ENCODE assay signal across 12 mouse cellular contexts in genomic region chr5:90952731-90953481, GRCm38 (mm10). TPM values are rescaled to one million over a fixed set of nuclear protein-coding genes. Genes with fewer than 3 reads are reported as not detected.
A peak's percentile ranks its signal among the peaks of the same experiment; 100 is the strongest.
DNase-seq lines count a peak whose midpoint lies in the region; ATAC-seq and TF ChIP-seq lines count a peak whose summit lies in the region.
"Had no signal": no experiment of that assay in that cellular context is flagged by ENCODE, and none has a peak within 500 bp of the region (broad histone marks: within the 10 kb centered on the region; RNA-seq: fewer than 3 reads in every experiment).

No protein-coding gene starts in this region.

- no peak for DNase-seq in heart, postnatal 0 days (ENCODE audit: low spot score)
- no peak for DNase-seq in heart, adult 9 months (ENCODE audit: low spot score in 2 of 2)
- DNase-seq in midbrain, embryonic 14.5 days = peak; percentile 47
- no peak for DNase-seq in midbrain, embryonic 10.5 days (ENCODE audit: low spot score)
- DNase-seq in brain, embryonic 14.5 days (ENCODE audit: low read depth) = peak; percentile 37
- no peak for DNase-seq in adrenal gland, adult 8-10 months
- DNase-seq in urinary bladder, postnatal 36 days (ENCODE audit: low spot score in 2 of 2) = no peak
- no peak for DNase-seq in urinary bladder, postnatal 25 days (ENCODE audit: low spot score)
- DNase-seq: cerebellum, adult 11-12 months had no signal

- WGBS in heart, postnatal 0 days = 72% methylated on average over 8 of the region's 8 CpGs
- 85% methylated on average over 8 of the region's 8 CpGs for WGBS in midbrain, embryonic 14.5 days
- WGBS in midbrain, embryonic 10.5 days = 87% methylated on average over 8 of the region's 8 CpGs

- H3K27ac ChIP-seq in heart, postnatal 0 days (ENCODE audit: low read depth) = no peak overlapping the region
- H3K27ac ChIP-seq in midbrain, embryonic 14.5 days (replicated peaks; ENCODE audit: low read depth, low read length) = no peak overlapping the region
- no peak overlapping the region for H3K27ac ChIP-seq in midbrain, embryonic 10.5 days (replicated peaks)
- H3K27ac ChIP-seq: lung, embryonic 15.5 days had no signal

- H3K27me3 ChIP-seq in heart, postnatal 0 days (ENCODE audit: control insufficient read depth, insufficient read depth, low read length) = no peaks in the 10 kb centered on the region
- H3K27me3 ChIP-seq in midbrain, embryonic 14.5 days (ENCODE audit: control insufficient read depth, insufficient read depth, low read length) = no peaks in the 10 kb centered on the region
- H3K27me3 ChIP-seq in midbrain, embryonic 10.5 days (ENCODE audit: low read depth, poor library complexity, severe bottlenecking) = no peaks in the 10 kb centered on the region
- H3K27me3 ChIP-seq: lung, embryonic 15.5 days had no signal

- no peaks in the 10 kb centered on the region for H3K36me3 ChIP-seq in heart, postnatal 0 days (replicated peaks; ENCODE audit: control insufficient read depth, insufficient read depth, low read length)
- peaks cover 9% of the 10 kb centered on the region; the same call in 1 of the 2 replicates for H3K36me3 ChIP-seq in midbrain, embryonic 14.5 days (ENCODE audit: control insufficient read depth, insufficient read depth, low read length)
- H3K36me3 ChIP-seq in midbrain, embryonic 10.5 days = 0 out of 2 replicates have a peak, but pooled peaks cover 4% of the 10 kb centered on the region
- H3K36me3 ChIP-seq: lung, embryonic 15.5 days had no signal

- no peaks in the 10 kb centered on the region for H3K9me3 ChIP-seq in heart, postnatal 0 days (replicated peaks; ENCODE audit: control insufficient read depth, low read length)
- H3K9me3 ChIP-seq in midbrain, embryonic 14.5 days (ENCODE audit: control insufficient read depth, low read length) = no peaks in the 10 kb centered on the region
- H3K9me3 ChIP-seq in midbrain, embryonic 10.5 days (replicated peaks) = no peaks in the 10 kb centered on the region
- H3K9me3 ChIP-seq: lung, embryonic 15.5 days had no signal

- no peaks in the 10 kb centered on the region for H3K4me1 ChIP-seq in heart, postnatal 0 days (ENCODE audit: control insufficient read depth, insufficient read depth)
- no peaks in the 10 kb centered on the region for H3K4me1 ChIP-seq in midbrain, embryonic 14.5 days (ENCODE audit: control insufficient read depth, insufficient read depth, low read length)
- H3K4me1 ChIP-seq in midbrain, embryonic 10.5 days = no peaks in the 10 kb centered on the region
- H3K4me1 ChIP-seq: lung, embryonic 15.5 days had no signal

- no peak for TF ChIP-seq POLR2A in brain, embryonic 14.5 days (IDR thresholded peaks at IDR 0.05; ENCODE audit: borderline replicate concordance, extremely low read depth, insufficient read depth, insufficient read length, poor library complexity, severe bottlenecking)

- TF ChIP-seq EP300 in heart, postnatal 0 days (IDR thresholded peaks at IDR 0.05; ENCODE audit: low read depth) = no peak

- no peak overlapping the region for H3K4me3 ChIP-seq in heart, postnatal 0 days (ENCODE audit: low read depth, low read length)
- no peak overlapping the region for H3K4me3 ChIP-seq in midbrain, embryonic 14.5 days (replicated peaks; ENCODE audit: low read depth, low read length)
- no peak overlapping the region for H3K4me3 ChIP-seq in midbrain, embryonic 10.5 days
- H3K4me3 ChIP-seq: lung, embryonic 15.5 days had no signal

- ATAC-seq in heart, postnatal 0 days (ENCODE audit: insufficient read depth, low read depth) = no peak
- ATAC-seq in midbrain, embryonic 14.5 days (ENCODE audit: low FRiP score, low TSS enrichment) = no peak

- H3K4me2 ChIP-seq in heart, postnatal 0 days (ENCODE audit: low read depth, low read length) = no peak overlapping the region
- no peak overlapping the region for H3K4me2 ChIP-seq in midbrain, embryonic 14.5 days (ENCODE audit: low read length)
- H3K4me2 ChIP-seq: lung, embryonic 15.5 days had no signal

- peak; percentile 48 for TF ChIP-seq CTCF in heart, postnatal 0 days (IDR thresholded peaks at IDR 0.05; ENCODE audit: low read depth)
- TF ChIP-seq CTCF in brain, embryonic 14.5 days (IDR thresholded peaks at IDR 0.05; ENCODE audit: borderline replicate concordance, extremely low read depth, insufficient read depth, insufficient read length) = 0 out of 2 replicates have a peak, but pooled peaks have one; percentile 3

- H3K9ac ChIP-seq in heart, postnatal 0 days (replicated peaks; ENCODE audit: low read depth, low read length) = no peak overlapping the region
- H3K9ac ChIP-seq in midbrain, embryonic 14.5 days (replicated peaks; ENCODE audit: low read length) = no peak overlapping the region
- H3K9ac ChIP-seq: lung, embryonic 15.5 days had no signal

RNA-seq across cellular contexts. Expression of gene Mthfd2l, which starts 22.0 kb away (rescaled TPM):
- 30.5 and 88.5 TPM in 2 replicates for total RNA-seq in heart, postnatal 0 days (2014; rRNA removed; ENCODE audit: low replicate concordance)
- 29.1 and 29.2 TPM in 2 replicates for polyA plus RNA-seq in heart, postnatal 0 days (2015; fragmentation: Nextera tagmentation; extraction: Ambion mirVana)
- 83.8 and 94.4 TPM in 2 replicates for polyA plus RNA-seq in midbrain, embryonic 14.5 days (2014; fragmentation: Nextera tagmentation; extraction: Ambion mirVana)
- polyA plus RNA-seq in midbrain, embryonic 10.5 days (2016; fragmentation: Nextera tagmentation; extraction: Ambion mirVana) = 68.4 and 73.0 TPM in 2 replicates
- 64.9 and 81.9 TPM in 2 replicates for polyA plus RNA-seq in brain, embryonic 14.5 days (2012; rRNA removed)
- 10 to 100 TPM; 15.7 to 20.5 (median 18.5) TPM for total RNA-seq in adrenal gland, adult 8-10 months (2022)

RNA-seq across cellular contexts. Expression of gene Cxcl2, which starts 49.2 kb away (rescaled TPM):
- not detected in 2 replicates for total RNA-seq in heart, postnatal 0 days (2014; rRNA removed; ENCODE audit: low replicate concordance)
- not detected in 2 replicates for polyA plus RNA-seq in heart, postnatal 0 days (2015; fragmentation: Nextera tagmentation; extraction: Ambion mirVana)
- polyA plus RNA-seq in midbrain, embryonic 14.5 days (2014; fragmentation: Nextera tagmentation; extraction: Ambion mirVana) = not detected in 2 replicates
- polyA plus RNA-seq in midbrain, embryonic 10.5 days (2016; fragmentation: Nextera tagmentation; extraction: Ambion mirVana) = not detected in 2 replicates
- not detected in 2 replicates for polyA plus RNA-seq in brain, embryonic 14.5 days (2012; rRNA removed)
- total RNA-seq in adrenal gland, adult 8-10 months (2022) = 1 to 10 TPM in 1 of 4 experiments, under 1 TPM in 3; 0.22 to 1.1 (median 0.62) TPM
- polyA plus RNA-seq: frontal cortex, adult 2 months; heart, embryonic 16.5 days; lung, embryonic 15.5 days had no signal

Comparison
In these comparisons a context has a peak if more than half of its experiments do, and no peak if none do; other contexts are left out.
1. DNase-seq: peak in midbrain, embryonic 14.5 days (single experiment) and brain, embryonic 14.5 days (single experiment); none in heart, postnatal 0 days (single experiment), heart, adult 9 months (0 of 2), midbrain, embryonic 10.5 days (single experiment), adrenal gland, adult 8-10 months (single experiment), urinary bladder, postnatal 36 days (0 of 2) and urinary bladder, postnatal 25 days (single experiment).